Mouse (Mus musculus) stomach, embryonic 16.5 days (tissue): ENCODE measurements at regions not wholly inside any gene's neighbourhood (a gene's known extent, or its start where the extent isn't known, plus 50 kb on each side); places are given as distances from the start of the nearest gene placed in this dataset.

ENCODE experiments used
- ATAC-seq: fragments of 200-750 bp; cut with Nextera tagmentation; 2 replicates; pipeline ENCODE4 v1.8.0; 2017; ENCODE audit warnings: moderate number of reproducible peaks, moderate TSS enrichment; ENCODE audit not compliant: insufficient read depth, low FRiP score
- H3K27ac ChIP-seq: fragments of 300-500 bp; sonication (generic); 2 replicates; pipeline ENCODE4 v1.5.1; 2014; ENCODE audit warnings: low read length
- H3K27me3 ChIP-seq: fragments of 300-500 bp; sonication (generic); 2 replicates; pipeline ENCODE4 v1.6.1; 2014; ENCODE audit warnings: low read length, control low read depth, mixed read lengths; ENCODE audit not compliant: control insufficient read depth, insufficient read depth
- H3K36me3 ChIP-seq: fragments of 300-500 bp; sonication (generic); 2 replicates; pipeline ENCODE4 v1.6.1; 2014; ENCODE audit warnings: low read length; ENCODE audit not compliant: control insufficient read depth, insufficient read depth
- H3K4me1 ChIP-seq: fragments of 300-500 bp; sonication (generic); 2 replicates; pipeline ENCODE4 v1.6.1; 2014; ENCODE audit warnings: low read length, control low read depth, mixed read lengths; ENCODE audit not compliant: control insufficient read depth, insufficient read depth
- H3K4me2 ChIP-seq: fragments of 300-500 bp; sonication (generic); 2 replicates; pipeline ENCODE4 v1.6.1; 2014; ENCODE audit warnings: low read depth, low read length, mixed read lengths
- H3K4me3 ChIP-seq: fragments of 300-500 bp; sonication (generic); replicated peaks from 2 replicates; pipeline ENCODE4 v1.5.1; 2014; ENCODE audit warnings: mild to moderate bottlenecking, low read length
- H3K9ac ChIP-seq: fragments of 300-500 bp; sonication (generic); 2 replicates; pipeline ENCODE4 v1.6.1; 2014; ENCODE audit warnings: low read length
- H3K9me3 ChIP-seq: fragments of 300-500 bp; sonication (generic); replicated peaks from 2 replicates; pipeline ENCODE4 v1.6.1; 2016; ENCODE audit warnings: low read length, control low read depth; ENCODE audit not compliant: control insufficient read depth
- WGBS: fragments of 180-500 bp; shearing (Covaris S2); extraction: QIAGEN DNeasy Blood & Tissue Kit; methylation state at CpG from one replicate; pipeline ENCODE4 v1.1.7; 2014; 5-methylcytosine and 5-hydroxymethylcytosine counted together

DNA sequence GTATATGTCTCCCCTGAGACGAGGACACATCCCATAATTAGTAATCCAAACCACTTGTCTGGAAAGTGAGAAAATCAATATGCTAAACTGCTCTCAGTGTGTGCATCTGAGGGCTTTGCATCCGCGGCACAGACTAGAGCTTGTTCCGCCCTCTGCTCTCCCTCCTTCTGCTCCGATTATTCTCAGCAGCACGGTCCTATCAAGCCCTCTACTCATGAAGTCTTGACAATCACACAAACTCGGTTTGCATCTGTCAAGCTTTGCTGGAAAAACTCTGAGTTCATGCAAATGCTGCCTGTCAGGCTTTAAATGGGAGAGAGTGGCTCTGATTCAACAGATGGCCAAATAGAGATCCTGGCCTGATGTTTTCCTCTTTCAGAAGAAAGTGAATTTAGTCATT lies 1121.3 kb downstream of the Cdh8 start:
- H3K4me3 ChIP-seq = no peak overlapping the region
- 46% methylated on average over 7 of the region's 7 CpGs for WGBS
- H3K27me3 ChIP-seq = no peaks in the 10 kb centered on the region
- no peak overlapping the region for H3K9ac ChIP-seq
- no peaks in the 10 kb centered on the region for H3K9me3 ChIP-seq
- H3K27ac ChIP-seq = no peak overlapping the region
- no peaks in the 10 kb centered on the region for H3K36me3 ChIP-seq
- ATAC-seq = no peak
- 0 out of 2 replicates have a peak overlapping the region, but pooled peaks have one; percentile 15 for H3K4me2 ChIP-seq
- H3K4me1 ChIP-seq = no peaks in the 10 kb centered on the region

DNA sequence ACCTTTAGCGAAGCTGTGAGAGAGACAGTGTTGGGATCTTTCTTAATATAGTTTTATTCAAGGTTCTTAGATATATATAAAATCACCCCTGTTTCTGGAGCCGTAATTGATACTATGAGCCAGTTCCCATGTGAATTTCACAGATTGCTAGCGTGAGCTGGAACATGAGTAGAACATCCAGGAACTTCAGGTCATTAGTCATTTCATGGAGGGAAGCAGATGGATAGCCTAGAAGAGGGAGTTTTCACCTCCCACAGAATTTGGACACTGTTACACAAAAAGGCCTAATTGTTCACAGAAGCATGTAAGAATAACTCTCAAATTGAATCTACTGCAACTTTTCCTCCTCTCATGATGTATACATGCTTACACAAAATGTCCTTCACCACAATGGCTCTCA lies 1156.0 kb downstream of the Cdh8 start:
- Histone ChIP-seq H3K4me1 (no peaks in the 10 kb centered on the region), H3K27ac (no peak overlapping the region), H3K4me2 (no peak overlapping the region), H3K27me3 (no peaks in the 10 kb centered on the region), H3K9ac (no peak overlapping the region), H3K9me3 (no peaks in the 10 kb centered on the region), H3K36me3 (no peaks in the 10 kb centered on the region), H3K4me3 (no peak overlapping the region)
- WGBS = 84% methylated on average over 3 of the region's 3 CpGs
- ATAC-seq = no peak

DNA sequence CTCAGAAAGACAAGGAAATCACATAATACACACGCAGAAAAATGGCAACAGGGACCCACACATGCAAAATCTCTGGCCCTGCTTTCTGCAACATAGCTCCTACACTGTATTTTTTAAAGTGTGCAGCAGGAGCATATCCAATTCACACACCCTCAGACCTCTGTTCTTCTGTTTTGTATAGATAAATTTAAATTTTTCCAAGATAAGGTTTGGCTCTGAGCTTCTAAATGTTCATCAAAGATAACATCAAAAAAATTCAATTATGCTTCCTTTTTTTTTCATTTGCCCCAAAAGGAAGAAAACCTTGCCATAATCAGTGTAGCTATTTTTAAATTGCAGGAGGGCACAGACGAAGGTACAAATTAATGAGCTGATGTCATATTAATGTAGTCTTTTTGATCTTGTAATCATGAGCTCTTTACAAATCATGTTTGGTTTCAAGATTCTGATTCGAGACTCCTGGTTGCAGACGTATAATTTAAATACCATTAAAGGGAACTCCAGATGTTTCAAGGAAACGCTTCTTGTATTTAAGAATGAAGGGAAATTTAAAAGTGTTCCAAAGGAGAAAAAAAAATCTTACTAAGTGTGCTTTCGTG lies 1172.8 kb downstream of the Cdh8 start:
- Histone ChIP-seq H3K4me3 (no peak overlapping the region), H3K9ac (no peak overlapping the region), H3K9me3 (no peaks in the 10 kb centered on the region), H3K27ac (no peak overlapping the region), H3K4me1 (no peaks in the 10 kb centered on the region), H3K4me2 (no peak overlapping the region), H3K36me3 (no peaks in the 10 kb centered on the region), H3K27me3 (no peaks in the 10 kb centered on the region)
- no peak for ATAC-seq
- 61% methylated on average over 6 of the region's 6 CpGs for WGBS

DNA sequence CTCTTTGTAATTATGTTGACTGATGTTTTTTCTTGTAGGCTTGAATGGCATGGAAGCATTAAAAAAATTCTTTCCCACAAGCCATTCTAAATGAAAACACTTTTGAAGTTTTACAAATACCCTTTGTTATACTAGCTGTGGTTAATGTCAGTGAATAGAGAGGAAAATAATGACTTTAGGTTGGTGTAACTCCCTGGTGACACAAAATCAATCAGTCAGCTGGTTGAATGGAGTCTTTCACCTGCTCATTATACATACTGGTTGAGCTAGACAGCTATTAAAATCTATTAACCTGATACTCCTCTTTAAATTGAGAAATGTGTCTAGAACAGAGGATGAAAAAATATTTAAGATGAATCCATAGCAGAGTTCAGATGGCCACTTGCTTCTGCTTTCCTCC lies 1202.3 kb downstream of the Cdh8 start:
- no peaks in the 10 kb centered on the region for H3K36me3 ChIP-seq
- H3K4me2 ChIP-seq = no peak overlapping the region
- no peaks in the 10 kb centered on the region for H3K27me3 ChIP-seq
- H3K27ac ChIP-seq = no peak overlapping the region
- H3K9ac ChIP-seq = no peak overlapping the region
- no peaks in the 10 kb centered on the region for H3K4me1 ChIP-seq
- no peaks in the 10 kb centered on the region for H3K9me3 ChIP-seq
- no peak for ATAC-seq
- H3K4me3 ChIP-seq = no peak overlapping the region
